In the genomic region with DNA sequence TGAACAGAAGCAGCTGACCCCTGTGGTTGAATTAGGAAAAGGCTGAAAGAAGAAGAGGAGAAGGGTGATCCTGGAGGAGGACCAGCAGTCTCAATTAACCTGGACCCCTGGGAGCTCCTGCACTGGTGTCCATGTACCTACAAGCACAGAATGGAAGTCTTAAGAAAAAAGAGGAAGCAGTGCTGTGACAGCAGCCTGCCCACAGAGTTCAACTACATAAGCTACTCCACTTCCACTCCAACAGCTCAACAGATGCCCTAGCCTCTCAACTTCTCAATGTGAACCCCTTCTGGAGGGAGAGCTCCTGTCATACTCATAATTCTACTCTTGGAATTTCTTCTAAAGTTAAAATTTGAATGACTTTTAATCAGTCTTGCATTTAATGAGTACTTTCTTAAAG, we compare ENCODE assay signal across 5 mouse cellular contexts. TPM values are rescaled to one million over a fixed set of nuclear protein-coding genes. Genes with fewer than 3 reads are reported as not detected.
DNase-seq lines count a peak whose midpoint lies in the region; ATAC-seq and TF ChIP-seq lines count a peak whose summit lies in the region.
"Not testable (repeated sequence)": the region's sequence is repeated elsewhere in the genome, so short reads cannot be mapped to it uniquely, and the experiment has no call there.

No protein-coding gene starts in this region.

- H3K9ac ChIP-seq in MEL (ENCODE audit: control insufficient read depth, low read depth, low read length, poor library complexity, severe bottlenecking), result not testable (repeated sequence)

- not testable (repeated sequence) for H3K9me3 ChIP-seq in MEL (replicated peaks; ENCODE audit: insufficient read depth, low read length)

- peak; percentile 88 for ATAC-seq in common myeloid progenitor, adult 5-6 weeks (replicated peaks; ENCODE audit: low read depth, poor library complexity, severe bottlenecking)
- ATAC-seq in hematopoietic stem cell, adult 5-6 weeks (replicated peaks in 1 of 2; ENCODE audit: insufficient read depth in 1 of 2, low FRiP score in 2 of 2, low TSS enrichment in 1 of 2, low read depth in 1 of 2, poor library complexity in 2 of 2, severe bottlenecking in 2 of 2), result peak; percentile 89 to 91
- ATAC-seq in megakaryocyte progenitor cell, adult 5-6 weeks (replicated peaks; ENCODE audit: poor library complexity), result peak; percentile 80

- not testable (repeated sequence) for H3K79me2 ChIP-seq in MEL (ENCODE audit: control insufficient read depth, insufficient read depth, low read length, poor library complexity)

- not testable (repeated sequence) for H3K4me1 ChIP-seq in MEL (ENCODE audit: control insufficient read depth in 1 of 2, insufficient read depth in 2 of 2, low read length in 2 of 2)

- not testable (repeated sequence) for H3K27ac ChIP-seq in MEL (ENCODE audit: control insufficient read depth, low read depth, low read length)

- TF ChIP-seq CTCF in MEL (IDR thresholded peaks at IDR 0.05 in 2 of 3, conservative IDR thresholded peaks at IDR 0.05 in 1 of 3; ENCODE audit: control insufficient read depth in 1 of 3, insufficient read depth in 1 of 3, low read depth in 2 of 3, low read length in 3 of 3, poor library complexity in 1 of 3, severe bottlenecking in 1 of 3), result not testable (repeated sequence)

- not testable (repeated sequence) for H3K27me3 ChIP-seq in MEL (ENCODE audit: control insufficient read depth in 1 of 2, insufficient read depth in 2 of 2, low read length in 2 of 2)

- not testable (repeated sequence) for TF ChIP-seq EP300 in MEL (IDR thresholded peaks at IDR 0.05; ENCODE audit: low read depth in 1 of 2, low read length in 2 of 2)

- not testable (repeated sequence) for TF ChIP-seq RAD21 in MEL (IDR thresholded peaks at IDR 0.05; ENCODE audit: low read depth, low read length)

- not testable (repeated sequence) for H3K4me3 ChIP-seq in MEL (ENCODE audit: control insufficient read depth in 1 of 2, insufficient read depth in 1 of 2, low read depth in 2 of 2, low read length in 2 of 2)

- not testable (repeated sequence) for TF ChIP-seq POLR2A in MEL (IDR thresholded peaks at IDR 0.05; ENCODE audit: control insufficient read depth in 1 of 2, insufficient read depth in 1 of 2, low read depth in 1 of 2, low read length in 2 of 2, poor library complexity in 1 of 2)

- DNase-seq in A20 (ENCODE audit: low read depth, low spot score) (peak; percentile 66), MEL (ENCODE audit: low read depth, low spot score) (peak; percentile 68)

- H3K36me3 ChIP-seq in MEL (ENCODE audit: control insufficient read depth in 1 of 2, insufficient read depth in 2 of 2, low read length in 2 of 2), result not testable (repeated sequence)

RNA-seq across cellular contexts. Expression of a gene that starts 34.9 kb away (rescaled TPM):
- 3.8 and 4.0 TPM in 2 replicates for total RNA-seq in MEL (2012; rRNA removed)
- 10 to 100 TPM in 1 of 2 experiments, 1 to 10 TPM in 1; 9.4 to 79.9 TPM for polyA plus RNA-seq in MEL (2012; ENCODE audit: insufficient read depth in 1 of 2, insufficient read length in 2 of 2, low read depth in 1 of 2, low replicate concordance in 2 of 2, missing spikeins in 1 of 2)
- 11.5 and 13.9 TPM in 2 replicates for total RNA-seq in common myeloid progenitor, adult 5-6 weeks (2017)
- total RNA-seq in hematopoietic stem cell, adult 5-6 weeks (2017), result 15.3 and 23.4 TPM in 2 replicates
- total RNA-seq in megakaryocyte progenitor cell, adult 5-6 weeks (2015), result 5.1 TPM in 2 replicates
- total RNA-seq in megakaryocyte progenitor cell, adult 5-6 weeks (2017), result 5.4 and 8.4 TPM in 2 replicates
